Mouse (Mus musculus): ENCODE measurements around the gene Rnf41.

Gene Rnf41

GRCm38 (mm10) chr10:128385902-128386301 lies 25.6 kb upstream of the Rnf41 start:
- DNase-seq (ENCODE audit: low spot score in 2 of 2), result no peak

- DNase-seq (ENCODE audit: low spot score in 2 of 2), result no peak
These were observed 22.5 kb upstream of the Rnf41 start for GRCm38 (mm10) chr10:128388941-128389340.

- DNase-seq (ENCODE audit: low spot score in 2 of 2), result no peak
These were observed 21.9 kb upstream of the Rnf41 start for GRCm38 (mm10) chr10:128389570-128389969.

- DNase-seq (ENCODE audit: low spot score in 2 of 2), result no peak
These were observed 21.1 kb upstream of the Rnf41 start for GRCm38 (mm10) chr10:128390366-128390765.

DNA sequence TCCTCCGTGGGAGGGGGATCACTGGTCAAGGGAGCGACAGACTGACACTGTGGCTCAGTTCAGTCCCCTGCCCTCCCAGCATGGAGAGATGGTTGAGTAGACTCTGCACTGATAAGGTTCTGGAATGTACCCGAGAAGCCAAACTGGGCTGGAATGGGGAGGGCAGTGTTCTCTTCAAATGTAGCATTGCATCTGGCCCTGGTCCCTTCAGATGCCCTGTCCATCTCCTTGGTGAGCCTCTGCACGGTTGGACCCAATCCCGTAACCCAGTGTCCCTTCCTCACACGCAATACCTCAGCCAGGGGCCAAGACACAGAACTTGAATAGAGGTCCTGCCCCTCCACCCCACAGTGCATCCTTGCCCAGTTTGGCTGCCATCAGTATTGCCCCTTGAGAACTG lies 19.6 kb upstream of the Rnf41 start:
- DNase-seq (ENCODE audit: low spot score in 2 of 2), result no peak

DNA sequence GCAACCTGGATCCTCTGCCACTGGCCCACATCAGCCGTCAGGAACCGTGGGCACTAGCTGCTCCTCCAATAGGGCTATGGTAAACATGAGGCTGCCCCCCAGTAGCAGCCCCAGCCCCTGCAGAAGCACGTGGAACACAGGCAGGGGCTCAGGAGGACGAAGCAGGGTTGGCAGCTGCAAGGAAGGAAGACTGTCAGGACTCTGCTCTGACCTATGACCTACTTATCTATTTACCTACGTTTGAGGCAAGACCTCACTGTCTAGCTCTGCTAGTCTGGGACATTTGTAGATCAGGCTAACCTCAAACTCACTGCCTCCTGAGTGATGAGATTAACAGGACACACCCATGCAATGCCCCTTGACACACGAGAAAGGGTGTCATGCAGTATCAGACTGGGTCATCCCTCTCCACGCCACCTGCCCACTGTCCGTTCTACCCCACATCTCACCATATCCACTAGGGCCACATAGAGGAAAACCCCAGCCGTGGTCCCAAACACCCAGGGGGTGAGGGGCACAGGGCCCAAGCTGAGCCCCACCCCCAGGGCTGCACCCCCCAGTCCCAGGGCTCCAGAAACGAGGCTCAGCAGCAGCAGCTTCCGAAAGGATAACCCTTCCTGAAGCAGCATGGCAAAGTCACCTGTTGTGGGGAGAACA lies 15.3 kb upstream of the Rnf41 start:
- DNase-seq (ENCODE audit: low spot score in 2 of 2), result no peak

DNA sequence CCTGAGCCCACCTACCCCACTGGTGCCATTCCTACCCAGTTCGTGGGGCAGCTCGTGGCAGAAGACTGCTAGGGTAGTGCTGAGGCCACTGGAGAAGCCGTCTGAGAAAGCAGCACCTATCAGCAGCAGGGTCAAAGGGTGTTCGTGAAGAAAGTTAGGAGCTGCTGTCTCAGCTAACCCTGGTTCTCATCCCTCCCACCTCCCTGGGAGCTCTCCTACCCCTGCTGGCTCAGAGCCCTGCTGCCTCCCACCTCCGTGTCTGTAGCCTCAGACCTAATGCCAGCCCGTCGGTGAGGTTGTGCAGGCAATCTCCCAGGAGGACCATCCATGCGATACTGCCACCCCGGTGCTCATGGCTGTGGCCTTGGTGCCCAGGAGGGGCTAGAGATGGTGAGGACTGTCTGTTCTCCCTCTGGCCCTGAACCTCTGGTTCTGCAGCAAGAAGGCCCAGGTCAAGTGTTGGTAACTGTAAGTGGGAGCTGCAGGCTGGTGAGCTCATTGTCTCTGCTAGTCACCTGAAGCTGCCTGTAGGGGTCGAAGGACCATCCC lies 14.7 kb upstream of the Rnf41 start:
- no peak for DNase-seq (ENCODE audit: low spot score in 2 of 2)

GRCm38 (mm10) chr10:128397466-128397865 lies 14.0 kb upstream of the Rnf41 start:
- no peak for DNase-seq (ENCODE audit: low spot score in 2 of 2)

DNA sequence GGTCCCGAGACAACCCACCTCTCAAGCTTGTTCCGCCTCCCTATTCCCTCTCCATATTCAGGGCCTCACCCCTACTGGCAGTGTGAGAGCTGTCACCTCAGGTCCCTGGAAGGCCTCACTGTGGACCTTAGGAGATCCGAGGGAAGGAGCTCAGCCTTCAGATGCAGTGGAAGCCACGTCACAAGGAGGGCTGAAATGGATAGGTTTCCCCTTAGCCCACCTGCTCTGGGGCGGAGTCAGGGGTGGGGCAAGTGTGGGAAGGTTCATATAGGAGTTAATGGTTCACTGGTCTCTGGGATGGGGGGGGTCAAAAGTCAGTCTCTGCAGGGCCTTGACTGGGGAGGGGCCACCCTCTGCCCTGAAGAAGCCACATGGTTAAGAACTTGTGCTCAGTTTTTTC lies 11.1 kb upstream of the Rnf41 start:
- DNase-seq (ENCODE audit: low spot score in 2 of 2), result no peak

GRCm38 (mm10) chr10:128401056-128401455 lies 10.4 kb upstream of the Rnf41 start, which contains the start of gene Slc39a5:
TSS of gene Slc39a5 (minus strand) at chr10:128401229.
- DNase-seq (ENCODE audit: low spot score in 2 of 2), result no peak

DNA sequence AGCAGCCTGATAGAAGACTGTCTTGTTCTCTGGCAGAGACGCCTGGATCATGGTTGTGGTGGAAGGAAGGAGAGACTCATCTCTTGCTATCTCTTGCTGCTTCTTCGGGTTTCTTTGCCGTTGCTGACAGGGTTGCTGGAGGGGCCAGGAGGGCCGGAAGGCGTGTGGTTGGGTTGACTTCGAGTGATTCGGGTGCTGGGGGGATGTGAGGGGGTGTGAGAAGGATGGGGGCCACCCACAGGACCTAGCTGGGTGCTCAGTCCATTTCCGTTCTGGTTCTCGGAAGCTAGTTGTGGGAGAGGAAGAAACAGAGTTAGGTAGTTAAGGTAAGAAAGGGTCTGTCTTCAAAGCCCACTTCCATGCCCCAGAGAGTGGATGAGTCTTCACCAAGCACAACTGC lies 9.8 kb upstream of the Rnf41 start:
- DNase-seq (ENCODE audit: low spot score in 2 of 2), result no peak

DNA sequence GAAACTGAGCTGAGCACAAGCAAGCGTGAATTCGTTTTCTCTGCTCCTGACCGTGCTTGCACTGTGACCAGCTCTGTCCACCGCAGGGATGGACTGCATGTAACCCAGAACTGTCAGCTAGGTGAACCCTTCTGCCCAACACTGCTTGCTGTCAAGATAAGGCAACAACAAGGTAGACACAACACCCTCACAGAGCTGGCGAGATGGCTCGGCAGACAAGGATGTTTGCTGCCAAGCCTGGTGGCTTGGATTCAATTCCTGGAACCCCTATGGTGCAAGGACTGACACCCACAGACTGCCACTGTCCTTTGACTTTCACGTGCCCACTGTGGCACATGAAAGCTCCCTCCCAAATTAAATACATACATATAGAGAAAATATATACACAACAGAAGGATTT lies 7.5 kb upstream of the Rnf41 start:
- no peak for DNase-seq (ENCODE audit: low spot score in 2 of 2)

GRCm38 (mm10) chr10:128408591-128409535 lies 2.6 kb upstream of the Rnf41 start:
- DNase-seq (ENCODE audit: low spot score in 2 of 2), result peak; percentile 48 to 56

DNA sequence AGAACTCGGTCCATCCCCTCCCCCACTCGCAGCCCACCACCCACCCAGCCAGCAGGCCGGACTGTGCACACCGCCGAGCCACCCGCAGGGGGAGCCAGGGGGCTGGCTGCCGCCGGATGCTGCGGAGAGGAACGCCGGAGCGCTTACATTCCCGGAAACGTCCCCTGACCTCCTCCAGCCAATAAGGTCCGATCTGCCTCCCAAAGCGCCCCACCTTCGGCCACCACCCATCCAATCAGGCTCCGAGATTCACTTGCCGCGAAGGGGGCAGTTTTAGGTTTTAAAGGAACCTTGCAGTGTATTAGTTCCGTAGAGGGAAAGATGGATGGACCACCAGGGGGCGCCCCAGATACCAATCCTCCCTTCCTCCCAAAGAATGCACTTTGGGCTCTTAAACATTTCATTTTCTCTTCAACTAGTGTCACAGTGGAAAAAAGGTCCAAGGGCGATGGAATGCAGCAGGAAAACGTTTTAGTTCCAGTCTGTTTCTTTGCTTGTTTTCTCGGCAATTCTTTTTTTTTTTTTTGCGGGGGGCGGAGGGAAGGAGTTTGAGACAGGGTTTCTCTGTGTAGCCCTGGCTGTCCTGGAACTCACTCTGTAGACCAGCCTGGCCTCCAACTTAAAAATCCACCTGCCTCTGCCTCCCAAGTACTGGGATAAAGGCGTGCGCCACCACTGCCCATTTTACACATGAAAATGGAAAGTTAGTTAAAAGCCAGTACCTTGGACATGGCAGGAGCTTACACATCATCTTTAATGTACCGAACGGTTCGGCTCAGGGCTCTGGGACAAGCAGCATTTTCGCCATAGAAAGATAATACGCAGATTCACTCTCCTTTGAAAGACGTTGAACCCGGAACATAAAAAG lies 1.5 kb upstream of the Rnf41 start:
- peak; percentile 97 to 98 for DNase-seq (ENCODE audit: low spot score in 2 of 2)

DNA sequence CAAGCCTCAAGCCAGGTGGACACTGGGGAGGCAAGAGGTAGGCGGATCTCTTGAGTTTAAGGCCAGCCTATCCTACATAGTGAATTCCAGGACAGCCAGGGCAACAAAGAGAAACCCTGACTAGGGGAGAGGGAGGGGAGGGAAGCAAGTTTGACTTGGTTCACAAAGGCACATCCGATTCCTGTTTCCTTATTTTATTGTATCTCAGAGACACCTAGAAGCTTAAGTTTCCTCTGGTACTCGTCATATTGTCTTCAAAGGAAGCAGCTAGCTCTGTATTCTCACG lies 954 bp upstream of the Rnf41 start:
- DNase-seq (ENCODE audit: low spot score in 2 of 2), result no peak

DNA sequence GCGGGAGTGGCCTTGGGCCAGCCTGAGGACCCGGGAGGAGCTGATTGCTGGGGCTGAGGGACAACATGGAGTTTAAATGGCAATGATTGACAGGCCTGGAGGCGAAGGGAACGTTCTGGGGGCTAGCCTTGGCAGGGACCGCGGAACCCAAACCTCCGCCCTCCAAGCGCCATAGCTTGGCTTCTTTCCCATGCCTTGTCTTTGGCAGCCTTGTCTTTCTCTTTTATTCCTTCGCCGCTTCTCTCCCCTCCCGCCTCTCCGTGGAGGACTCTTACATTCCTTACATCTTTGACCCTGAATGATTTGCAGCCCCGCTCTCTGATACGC lies 561 bp downstream of the Rnf41 start:
- DNase-seq (ENCODE audit: low spot score in 2 of 2), result peak in 1 of 2 experiments; percentile 54

DNA sequence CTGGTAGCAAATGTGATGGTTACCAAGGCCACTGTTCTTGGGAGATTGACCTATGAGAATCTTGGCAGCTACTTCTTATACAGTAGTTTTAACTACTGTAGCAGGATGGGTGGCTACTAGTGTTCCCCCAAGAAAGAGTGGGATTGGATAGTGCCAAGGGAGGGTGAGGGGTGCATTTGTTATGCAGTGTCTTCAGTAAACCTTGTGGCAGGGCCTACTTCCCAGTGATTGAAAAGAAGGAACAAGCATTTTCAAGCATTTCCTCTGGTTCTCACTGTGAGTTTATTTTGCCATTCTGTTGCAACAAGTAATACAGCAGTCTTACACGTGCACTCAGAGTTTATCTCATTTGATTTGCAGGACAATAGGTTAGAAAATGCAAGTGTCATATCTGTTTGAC lies 1.1 kb downstream of the Rnf41 start:
- no peak for DNase-seq (ENCODE audit: low spot score in 2 of 2)

DNA sequence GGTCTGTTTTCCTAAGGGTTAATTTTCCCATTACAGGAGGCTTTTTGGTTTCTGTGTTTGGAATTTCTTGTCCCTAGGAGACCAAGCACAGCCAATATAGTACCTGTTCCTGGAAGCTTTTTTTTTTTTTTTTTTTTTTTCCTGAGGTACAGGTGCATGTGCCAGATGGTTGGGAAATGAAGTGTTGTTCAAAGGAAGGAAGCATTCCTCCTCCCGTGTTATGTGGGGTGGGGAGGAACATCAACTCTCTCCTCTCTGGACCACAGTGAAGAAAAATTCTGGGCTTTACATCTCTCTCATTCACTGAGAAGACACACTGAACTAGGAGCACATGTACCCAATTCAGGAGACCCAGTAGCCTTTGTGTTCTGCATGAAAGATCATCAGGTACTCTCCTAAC lies 1.6 kb downstream of the Rnf41 start:
- DNase-seq (ENCODE audit: low spot score in 2 of 2), result no peak

DNA sequence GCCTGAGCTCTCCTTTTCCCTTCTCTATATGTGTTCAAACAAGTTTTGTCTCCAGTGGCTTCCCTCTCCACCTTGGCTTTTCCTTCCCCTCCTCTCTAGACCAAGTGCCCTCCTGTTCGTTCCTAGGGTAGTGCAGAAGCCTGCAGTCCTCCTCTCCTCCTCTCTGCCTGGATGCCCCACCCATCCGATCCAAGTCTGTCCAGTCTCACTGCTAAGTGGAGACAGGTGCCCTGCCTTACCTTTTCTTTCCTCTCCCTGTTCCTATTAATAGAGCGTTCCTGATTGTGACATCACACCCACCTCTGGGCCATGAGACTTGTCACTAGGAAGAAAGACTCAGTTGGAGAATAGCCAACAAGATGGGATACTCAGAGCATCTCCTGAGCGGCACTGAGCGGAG lies 3.4 kb downstream of the Rnf41 start:
- DNase-seq (ENCODE audit: low spot score in 2 of 2), result no peak

GRCm38 (mm10) chr10:128422426-128422825 lies 11.0 kb downstream of the Rnf41 start:
- no peak for DNase-seq (ENCODE audit: low spot score in 2 of 2)

GRCm38 (mm10) chr10:128424604-128425003 lies 13.1 kb downstream of the Rnf41 start:
- DNase-seq (ENCODE audit: low spot score in 2 of 2), result no peak

DNA sequence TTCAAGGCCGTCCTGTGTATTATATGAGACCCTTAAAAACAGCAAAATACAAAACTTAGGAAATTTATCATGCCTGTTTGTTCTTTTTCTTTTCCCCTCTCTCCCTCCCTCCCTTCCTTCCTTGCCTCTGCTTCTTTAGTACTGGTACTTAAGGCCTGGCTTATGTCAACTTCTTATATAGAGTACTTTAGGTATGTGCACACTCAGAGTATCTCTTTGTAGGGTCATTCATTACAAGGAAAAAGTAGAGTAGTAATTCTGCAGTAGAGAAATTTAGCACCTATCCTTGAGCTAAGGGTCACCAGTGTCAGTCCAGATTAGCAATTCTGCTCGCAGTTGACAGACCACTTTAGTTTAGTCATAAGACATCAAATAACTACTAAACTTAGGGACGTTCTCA lies 13.8 kb downstream of the Rnf41 start:
- no peak for DNase-seq (ENCODE audit: low spot score in 2 of 2)
